Mouse (Mus musculus) lung, adult 18-20 months (tissue): ENCODE measurements around the gene Gm10663.
A peak's percentile ranks its signal among the peaks of the same experiment; 100 is the strongest.

Experiments used
- DNase-seq, 2 experiments: peaks; one replicate each; pipeline ENCODE4 v3.0.0; 2022; ENCODE audit warnings: mixed read lengths in 2 of 2

Gene Gm10663

DNA sequence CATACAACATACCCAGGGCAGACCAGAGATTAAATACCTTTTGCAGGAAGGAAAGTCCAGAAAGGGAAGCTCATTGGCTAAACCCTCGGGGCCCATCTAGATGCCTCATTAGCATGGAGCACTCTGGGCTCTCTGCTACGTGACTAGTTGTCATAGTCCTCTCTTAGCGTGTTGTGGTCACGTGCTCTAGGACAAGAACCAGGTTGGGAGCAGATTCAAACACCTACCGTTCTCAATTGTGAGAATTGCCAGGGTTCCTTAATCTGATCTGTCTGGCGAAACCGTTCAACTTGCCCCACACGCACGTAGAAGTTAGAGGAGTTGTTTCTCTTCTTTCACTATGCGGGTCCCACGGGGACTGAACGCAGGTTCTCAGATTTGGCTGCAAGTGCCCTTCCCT, 13.3 kb downstream of the Gm10663 start:
- no peak for DNase-seq

DNA sequence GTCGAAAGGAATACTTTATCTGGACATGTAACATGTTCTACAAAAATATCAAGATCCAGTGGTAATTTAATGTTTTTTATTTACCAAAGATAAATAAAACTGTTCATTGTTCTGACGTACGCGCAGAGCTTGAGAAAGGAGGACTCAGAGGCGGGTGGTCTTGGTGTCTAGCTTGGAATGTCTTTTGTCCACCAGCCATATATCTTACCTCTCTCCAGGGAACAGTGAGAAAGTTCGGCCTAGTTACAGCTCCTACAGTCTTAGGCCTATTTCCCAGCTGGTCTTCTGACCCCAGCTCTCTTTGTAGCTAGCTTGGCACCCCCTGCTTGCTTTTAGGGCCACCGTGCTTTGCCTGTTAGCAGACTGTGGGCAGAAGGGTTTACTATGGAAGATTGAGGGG, 14.9 kb downstream of the Gm10663 start:
- DNase-seq = no peak

DNA sequence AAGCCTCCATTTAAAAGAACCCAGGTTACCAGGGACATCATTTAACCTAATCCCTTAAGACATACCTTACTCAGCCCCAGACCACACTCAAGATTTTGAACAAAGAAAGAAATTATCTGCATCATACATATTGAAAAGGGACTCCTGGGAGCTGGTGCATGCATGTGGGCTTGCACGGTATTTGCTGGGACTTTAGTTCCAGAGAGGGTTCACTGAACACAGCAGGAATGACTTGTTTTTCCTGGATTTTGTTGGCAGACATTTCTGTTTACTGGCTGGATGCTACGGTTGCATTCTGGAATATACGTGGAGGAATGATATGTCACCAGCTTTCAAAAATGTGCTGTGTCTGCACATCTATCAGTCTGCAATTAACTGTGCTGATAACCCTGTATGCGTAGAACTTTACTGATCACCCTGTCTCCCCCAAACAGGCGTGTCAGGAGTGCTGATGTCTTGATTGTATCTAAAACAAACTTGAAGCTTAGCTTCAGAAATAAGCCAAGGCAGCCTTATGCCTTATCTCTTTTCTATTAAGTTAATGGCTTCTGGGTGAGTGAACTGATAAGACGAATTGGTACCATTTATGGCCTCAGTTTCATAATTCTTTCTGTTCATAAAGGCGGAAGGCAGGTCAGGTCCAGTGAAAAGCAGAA, 23.1 kb downstream of the Gm10663 start:
- DNase-seq = no peak

GRCm38 (mm10) chr8:65099735-65100134, 24.9 kb downstream of the Gm10663 start:
- DNase-seq = no peak

GRCm38 (mm10) chr8:65103632-65104031, 28.8 kb downstream of the Gm10663 start:
- no peak for DNase-seq

- DNase-seq = no peak
Measured at GRCm38 (mm10) chr8:65104041-65104440, 29.2 kb downstream of the Gm10663 start.

DNA sequence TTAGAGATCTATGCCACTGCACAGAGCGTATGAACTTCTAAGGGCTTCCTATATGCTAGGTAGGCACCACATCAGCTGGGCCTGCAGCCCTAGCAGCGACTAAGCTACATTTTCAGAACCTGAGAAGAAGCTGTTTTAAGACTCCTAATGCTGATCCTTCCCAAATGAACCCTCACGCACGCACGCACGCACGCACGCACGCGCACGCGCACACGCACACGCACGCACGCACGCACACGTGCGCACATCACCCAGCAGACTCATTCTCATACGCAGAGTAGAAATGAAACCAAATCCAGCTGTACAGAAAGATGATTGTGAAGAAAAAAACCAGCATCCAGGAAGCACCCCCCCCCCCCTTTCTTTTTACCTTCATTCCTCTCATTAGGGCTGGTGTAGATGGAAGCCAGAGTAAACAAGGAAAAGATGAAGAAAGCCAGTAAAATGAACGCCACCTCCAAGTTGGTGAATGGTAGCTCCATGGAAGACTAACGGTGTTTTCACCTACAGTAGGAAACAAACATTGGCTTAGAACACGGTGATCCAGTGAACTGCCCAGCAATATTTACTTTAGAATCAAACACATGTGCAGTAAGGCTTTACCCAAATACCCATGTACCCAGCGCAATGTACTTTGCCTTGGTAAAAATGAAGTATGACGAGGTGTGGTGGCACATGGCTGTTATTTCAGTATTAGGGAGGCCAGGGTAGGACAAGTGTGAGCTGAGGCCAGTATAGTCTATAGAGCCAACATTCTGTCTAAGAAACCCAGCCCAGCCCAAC, 33.3 kb downstream of the Gm10663 start:
- DNase-seq = no peak

GRCm38 (mm10) chr8:65108936-65109335, 34.1 kb downstream of the Gm10663 start:
- no peak for DNase-seq

DNA sequence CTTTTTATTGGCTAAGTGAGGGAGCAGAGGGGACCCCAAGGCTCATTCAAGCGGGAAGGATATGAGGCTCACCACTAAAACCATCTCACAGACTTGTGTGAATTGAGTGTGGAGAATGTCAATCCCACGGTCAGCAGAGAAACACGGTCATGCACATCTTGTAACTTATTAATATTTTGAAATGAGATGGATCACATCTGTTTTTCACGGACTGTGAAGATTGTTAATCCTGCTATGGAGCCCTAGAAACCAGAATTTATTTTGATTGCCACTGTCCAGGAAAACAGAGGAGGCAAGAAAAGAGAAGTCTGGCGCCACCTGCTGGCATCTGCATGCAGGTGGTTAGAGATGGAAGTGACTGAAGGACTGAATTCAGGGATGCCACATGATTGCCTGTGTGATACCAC, 35.5 kb downstream of the Gm10663 start:
- peak; percentile 28 to 48 for DNase-seq

- DNase-seq = peak in 1 of 2 experiments; percentile 13
Measured at GRCm38 (mm10) chr8:65112092-65112491, 37.3 kb downstream of the Gm10663 start.

DNA sequence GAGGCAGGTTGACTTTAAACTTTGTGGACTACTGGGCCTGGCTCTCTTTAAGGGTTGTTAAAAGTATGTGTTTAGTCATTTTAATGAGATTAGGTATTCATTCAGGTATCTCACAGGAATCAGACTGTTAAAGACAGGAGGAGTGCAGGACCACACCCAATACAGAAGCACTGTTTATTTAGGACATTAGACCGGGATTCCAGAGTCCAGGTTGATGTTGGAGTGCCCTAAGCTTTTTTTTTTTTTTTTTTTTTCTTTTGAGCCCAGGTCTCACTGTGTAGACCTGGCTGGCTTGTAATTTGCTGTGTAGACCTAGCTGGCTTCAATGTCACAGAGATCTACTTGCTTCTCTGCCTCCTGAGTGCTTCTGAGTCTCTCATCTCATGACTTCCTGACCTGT, 51.2 kb downstream of the Gm10663 start:
- no peak for DNase-seq

- DNase-seq = no peak
Measured at GRCm38 (mm10) chr8:65126454-65126853, 51.6 kb downstream of the Gm10663 start.
